Mouse (Mus musculus) liver, embryonic 14.5 days (tissue): ENCODE measurements at regions not wholly inside any gene's neighbourhood (a gene's known extent, or its start where the extent isn't known, plus 50 kb on each side); places are given as distances from the start of the nearest gene placed in this dataset.

ENCODE experiments used
- CTCF ChIP-seq: IDR thresholded peaks from 2 replicates; pipeline ENCODE4 v1.5.1; 2016; ENCODE audit warnings: antibody characterized with exemption, low read depth, control low read depth
- EP300 ChIP-seq: IDR thresholded peaks from 2 replicates; pipeline ENCODE4 v1.6.1; 2016; ENCODE audit warnings: antibody characterized with exemption, low read depth

DNA sequence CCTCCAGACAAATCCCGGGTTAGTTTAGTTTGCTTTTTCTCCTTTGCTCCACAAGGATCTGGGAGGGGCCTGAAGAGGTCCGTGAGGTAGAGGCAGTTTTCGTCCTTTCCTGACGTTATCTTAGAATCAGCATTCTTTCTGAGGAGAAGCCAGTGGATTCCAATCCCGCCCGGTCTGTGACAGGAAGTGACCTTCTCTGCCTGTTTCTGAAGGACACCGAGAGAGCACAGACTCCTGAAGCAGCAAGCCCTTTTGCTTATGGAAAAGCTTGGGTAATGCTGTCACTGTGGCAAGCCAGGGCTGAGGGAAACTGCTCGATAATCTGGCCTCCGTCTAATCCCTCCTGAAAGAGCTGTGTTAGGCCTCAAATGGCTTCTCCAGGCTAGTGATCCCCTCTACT, 67.7 kb downstream of the Vcpkmt start:
- TF ChIP-seq EP300 (no peak), CTCF (no peak)
